In genomic region chr2:21267149-21267761, GRCm38 (mm10) we compare ENCODE assay signal across 13 mouse cellular contexts.
DNase-seq lines count a peak whose midpoint lies in the region; ATAC-seq and TF ChIP-seq lines count a peak whose summit lies in the region.
"Had no signal": no experiment of that assay in that cellular context is flagged by ENCODE, and none has a peak within 500 bp of the region (broad histone marks: within the 10 kb centered on the region; RNA-seq: fewer than 3 reads in every experiment).

No protein-coding gene starts in this region.

- peak overlapping the region; percentile 32; the same call in 1 of the 2 replicates for H3K4me2 ChIP-seq in CH12.LX (ENCODE audit: insufficient read depth, low read depth, poor library complexity, severe bottlenecking)
- 0 out of 2 replicates have a peak overlapping the region, but pooled peaks have one; percentile 8 for H3K4me2 ChIP-seq in forebrain, postnatal 0 days (ENCODE audit: low read depth)
- no peak overlapping the region for H3K4me2 ChIP-seq in midbrain, embryonic 11.5 days
- H3K4me2 ChIP-seq in intestine, embryonic 16.5 days (ENCODE audit: low read depth, low read length): no peak overlapping the region
- H3K4me2 ChIP-seq: liver, embryonic 12.5 days had no signal

- TF ChIP-seq CTCF in CH12.LX (conservative IDR thresholded peaks at IDR 0.05 in 1 of 2, IDR thresholded peaks at IDR 0.05 in 1 of 2; ENCODE audit: low read depth in 2 of 2, low read length in 2 of 2): no peak
- no peak for TF ChIP-seq CTCF in forebrain, postnatal 0 days (IDR thresholded peaks at IDR 0.05; ENCODE audit: low read depth)

- no peak for TF ChIP-seq RAD21 in CH12.LX (IDR thresholded peaks at IDR 0.05; ENCODE audit: low read depth, low read length)

- no peak for ATAC-seq in forebrain, postnatal 0 days
- ATAC-seq in midbrain, embryonic 11.5 days (ENCODE audit: low FRiP score): peak; percentile 77
- ATAC-seq in intestine, embryonic 16.5 days: no peak
- ATAC-seq: liver, embryonic 12.5 days had no signal

- H3K4me3 ChIP-seq in CH12.LX (replicated peaks in 1 of 3; ENCODE audit: low read depth in 2 of 3, low read length in 2 of 3, poor library complexity in 1 of 3): no peak overlapping the region
- H3K4me3 ChIP-seq in forebrain, postnatal 0 days (ENCODE audit: low read depth, low read length): no peak overlapping the region; the same call in 1 of the 2 replicates
- H3K4me3 ChIP-seq in midbrain, embryonic 11.5 days (ENCODE audit: low read depth, low read length): no peak overlapping the region
- H3K4me3 ChIP-seq in intestine, embryonic 16.5 days (ENCODE audit: low read length): no peak overlapping the region
- H3K4me3 ChIP-seq: liver, embryonic 12.5 days had no signal

- TF ChIP-seq POLR2A in CH12.LX (IDR thresholded peaks at IDR 0.05; ENCODE audit: low read depth, low read length): no peak

- H3K79me2 ChIP-seq in CH12.LX (replicated peaks; ENCODE audit: control insufficient read depth, extremely low read depth, insufficient read depth, poor library complexity, severe bottlenecking): no peaks in the 10 kb centered on the region

- dilution Hi-C loops in CH12.LX (cut with MboI; ENCODE audit: extremely low pct_ligation_motif_present, extremely low pct_unique_long_range_greater_than_20kb, low sequenced_read_pairs): no loop called here

- H3K4me1 ChIP-seq in CH12.LX (ENCODE audit: control insufficient read depth in 1 of 2, insufficient read depth in 2 of 2): no peaks in the 10 kb centered on the region
- no peaks in the 10 kb centered on the region for H3K4me1 ChIP-seq in forebrain, postnatal 0 days (ENCODE audit: insufficient read depth)
- H3K4me1 ChIP-seq in midbrain, embryonic 11.5 days (ENCODE audit: control insufficient read depth, insufficient read depth, low read length): no peaks in the 10 kb centered on the region
- H3K4me1 ChIP-seq in intestine, embryonic 16.5 days (ENCODE audit: control insufficient read depth, insufficient read depth, low read length): no peaks in the 10 kb centered on the region
- H3K4me1 ChIP-seq: liver, embryonic 12.5 days had no signal

- no peaks in the 10 kb centered on the region for H3K9me3 ChIP-seq in CH12.LX (replicated peaks; ENCODE audit: low read length)
- no peaks in the 10 kb centered on the region for H3K9me3 ChIP-seq in forebrain, postnatal 0 days (ENCODE audit: low read length)
- no peaks in the 10 kb centered on the region for H3K9me3 ChIP-seq in midbrain, embryonic 11.5 days (ENCODE audit: control insufficient read depth, low read length)
- H3K9me3 ChIP-seq in intestine, embryonic 16.5 days (ENCODE audit: control insufficient read depth, low read length): no peaks in the 10 kb centered on the region
- H3K9me3 ChIP-seq: liver, embryonic 12.5 days had no signal

- in situ Hi-C loops in CH12.LX (cut with MboI; ENCODE audit: low pct_ligation_motif_present, low pct_unique_long_range_greater_than_20kb, low sequenced_read_pairs): no loop called here

- DNase-seq in CH12.LX (ENCODE audit: extremely low read depth): no peak
- DNase-seq in embryo, embryonic 10 days (ENCODE audit: low spot score): peak; percentile 12
- no peak for DNase-seq in forebrain, postnatal 0 days
- peak; percentile 86 for DNase-seq in midbrain, embryonic 11.5 days (ENCODE audit: low spot score, missing footprints)
- no peak for DNase-seq in adrenal gland, adult (ENCODE audit: inconsistent age in 2 of 2, low spot score in 1 of 2)
- no peak for DNase-seq in right cerebral cortex, postnatal 4 days
- no peak for DNase-seq in thymus, postnatal 0 days (ENCODE audit: low spot score)
- DNase-seq: adrenal gland, postnatal 25 days; gastrocnemius, postnatal 36 days; kidney, adult 8-10 months; right cerebral cortex, postnatal 25 days had no signal

- no peak for TF ChIP-seq EP300 in CH12.LX (IDR thresholded peaks at IDR 0.05; ENCODE audit: low read length)

- H3K9ac ChIP-seq in CH12.LX (ENCODE audit: insufficient read depth, low read depth): no peak overlapping the region
- no peak overlapping the region for H3K9ac ChIP-seq in forebrain, postnatal 0 days
- H3K9ac ChIP-seq in midbrain, embryonic 11.5 days (ENCODE audit: low read length): no peak overlapping the region
- no peak overlapping the region for H3K9ac ChIP-seq in intestine, embryonic 16.5 days (ENCODE audit: low read depth, low read length)
- H3K9ac ChIP-seq: liver, embryonic 12.5 days had no signal

- WGBS in forebrain, postnatal 0 days: 6% methylated on average over 6 of the region's 6 CpGs
- 20% methylated on average over 6 of the region's 6 CpGs for WGBS in midbrain, embryonic 11.5 days
- WGBS in intestine, embryonic 16.5 days: 27% methylated on average over 6 of the region's 6 CpGs

- no peak overlapping the region for H3K27ac ChIP-seq in CH12.LX (ENCODE audit: insufficient read depth, low read depth)
- no peak overlapping the region for H3K27ac ChIP-seq in forebrain, postnatal 0 days (ENCODE audit: low read depth, low read length)
- no peak overlapping the region for H3K27ac ChIP-seq in midbrain, embryonic 11.5 days (ENCODE audit: low read depth, low read length)
- H3K27ac ChIP-seq in intestine, embryonic 16.5 days (ENCODE audit: low read length): no peak overlapping the region
- H3K27ac ChIP-seq: liver, embryonic 12.5 days had no signal

- H3K36me3 ChIP-seq in CH12.LX (replicated peaks in 1 of 2; ENCODE audit: control insufficient read depth in 1 of 2, insufficient read depth in 1 of 2, low read length in 1 of 2): no peaks in the 10 kb centered on the region
- no peaks in the 10 kb centered on the region for H3K36me3 ChIP-seq in forebrain, postnatal 0 days (ENCODE audit: insufficient read depth)
- no peaks in the 10 kb centered on the region for H3K36me3 ChIP-seq in midbrain, embryonic 11.5 days (ENCODE audit: control insufficient read depth, insufficient read depth, low read length)
- no peaks in the 10 kb centered on the region for H3K36me3 ChIP-seq in intestine, embryonic 16.5 days (ENCODE audit: control insufficient read depth, insufficient read depth, low read length)
- H3K36me3 ChIP-seq: liver, embryonic 12.5 days had no signal

- H3K27me3 ChIP-seq in CH12.LX (replicated peaks): no peaks in the 10 kb centered on the region
- no peaks in the 10 kb centered on the region for H3K27me3 ChIP-seq in forebrain, postnatal 0 days (ENCODE audit: insufficient read depth, low read length)
- no peaks in the 10 kb centered on the region for H3K27me3 ChIP-seq in midbrain, embryonic 11.5 days (ENCODE audit: control insufficient read depth, insufficient read depth, low read length)
- H3K27me3 ChIP-seq in intestine, embryonic 16.5 days (replicated peaks; ENCODE audit: control insufficient read depth, insufficient read depth, low read length): no peaks in the 10 kb centered on the region
- H3K27me3 ChIP-seq: liver, embryonic 12.5 days had no signal

TF ChIP-seq in CH12.LX, 34 proteins besides CTCF, POLR2A, EP300 and RAD21:
- TF ChIP-seq UBTF (IDR thresholded peaks at IDR 0.05; ENCODE audit: low read depth, low read length) (no peak), MAZ (IDR thresholded peaks at IDR 0.05; ENCODE audit: low read depth, low read length) (no peak), TBP (conservative IDR thresholded peaks at IDR 0.05; ENCODE audit: low read depth, low read length) (no peak), ZNF384 (IDR thresholded peaks at IDR 0.05; ENCODE audit: low read depth, low read length) (no peak), USF1 (IDR thresholded peaks at IDR 0.05; ENCODE audit: low read depth, low read length) (no peak), ETS1 (conservative IDR thresholded peaks at IDR 0.05; ENCODE audit: low read depth, low read length) (no peak), BHLHE40 (IDR thresholded peaks at IDR 0.05; ENCODE audit: low read depth, low read length) (no peak), KAT2A (IDR thresholded peaks at IDR 0.05; ENCODE audit: insufficient replicate concordance, low read length) (no peak), JUN (IDR thresholded peaks at IDR 0.05; ENCODE audit: insufficient read depth, low read depth, low read length) (no peak), NELFE (IDR thresholded peaks at IDR 0.05; ENCODE audit: low read depth, low read length) (no peak), MEF2A (IDR thresholded peaks at IDR 0.05; ENCODE audit: borderline replicate concordance, low read depth, low read length) (no peak), PAX5 (IDR thresholded peaks at IDR 0.05; ENCODE audit: low read length) (no peak), MXI1 (IDR thresholded peaks at IDR 0.05; ENCODE audit: low read depth, low read length) (no peak), POLR2AphosphoS2 (IDR thresholded peaks at IDR 0.05; ENCODE audit: low read depth, low read length) (no peak), ZMIZ1 (IDR thresholded peaks at IDR 0.05; ENCODE audit: low read depth, low read length) (no peak), JUND (conservative IDR thresholded peaks at IDR 0.05; ENCODE audit: low read depth, low read length) (no peak), ZKSCAN1 (IDR thresholded peaks at IDR 0.05; ENCODE audit: borderline replicate concordance, low read depth, low read length) (no peak), MYC (IDR thresholded peaks at IDR 0.05; ENCODE audit: low read depth, low read length) (no peak), HCFC1 (IDR thresholded peaks at IDR 0.05; ENCODE audit: low read depth, low read length) (no peak)

Comparison
In these comparisons a context has a peak if more than half of its experiments do, and no peak if none do; other contexts are left out.
1. DNase-seq: peak in embryo, embryonic 10 days (single experiment) and midbrain, embryonic 11.5 days (single experiment); none in CH12.LX (single experiment), forebrain, postnatal 0 days (single experiment), adrenal gland, adult (0 of 2), right cerebral cortex, postnatal 4 days (single experiment) and thymus, postnatal 0 days (single experiment).
2. H3K4me2 ChIP-seq: peak in CH12.LX (single experiment) and forebrain, postnatal 0 days (single experiment); none in midbrain, embryonic 11.5 days (single experiment) and intestine, embryonic 16.5 days (single experiment).